Mouse (Mus musculus): ENCODE measurements around the gene Tpx2.

Tpx2 gene

DNA sequence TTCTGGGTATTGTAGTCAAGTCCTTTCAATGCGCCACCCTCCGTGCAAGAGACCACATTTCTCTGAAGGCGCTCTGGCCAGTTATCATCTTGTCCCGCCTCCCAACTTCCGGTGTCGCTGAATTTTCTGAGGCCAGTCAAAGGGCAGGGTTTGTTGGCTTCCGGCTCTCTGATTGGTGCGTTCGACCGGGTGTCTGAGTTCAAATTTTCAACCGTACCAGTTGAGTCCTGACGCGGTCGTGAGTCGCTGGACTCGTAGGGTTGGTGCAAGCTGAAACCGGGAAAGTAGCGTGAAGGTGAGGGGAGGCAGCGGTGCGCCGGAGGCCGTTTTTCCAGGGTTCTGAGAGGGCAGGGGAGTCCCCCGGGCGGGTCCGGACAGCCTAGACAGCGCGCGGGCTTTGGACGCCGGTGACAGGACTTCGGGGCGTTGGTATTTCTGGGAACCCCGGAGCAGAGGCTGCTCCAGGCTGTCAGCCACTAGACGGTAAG, at the start of gene Tpx2:
Gene Tpx2 (plus strand): TSS at position 150 of the 488 bp plus-strand sequence.
- peak; percentile 99 for DNase-seq (ENCODE audit: low read depth)

DNA sequence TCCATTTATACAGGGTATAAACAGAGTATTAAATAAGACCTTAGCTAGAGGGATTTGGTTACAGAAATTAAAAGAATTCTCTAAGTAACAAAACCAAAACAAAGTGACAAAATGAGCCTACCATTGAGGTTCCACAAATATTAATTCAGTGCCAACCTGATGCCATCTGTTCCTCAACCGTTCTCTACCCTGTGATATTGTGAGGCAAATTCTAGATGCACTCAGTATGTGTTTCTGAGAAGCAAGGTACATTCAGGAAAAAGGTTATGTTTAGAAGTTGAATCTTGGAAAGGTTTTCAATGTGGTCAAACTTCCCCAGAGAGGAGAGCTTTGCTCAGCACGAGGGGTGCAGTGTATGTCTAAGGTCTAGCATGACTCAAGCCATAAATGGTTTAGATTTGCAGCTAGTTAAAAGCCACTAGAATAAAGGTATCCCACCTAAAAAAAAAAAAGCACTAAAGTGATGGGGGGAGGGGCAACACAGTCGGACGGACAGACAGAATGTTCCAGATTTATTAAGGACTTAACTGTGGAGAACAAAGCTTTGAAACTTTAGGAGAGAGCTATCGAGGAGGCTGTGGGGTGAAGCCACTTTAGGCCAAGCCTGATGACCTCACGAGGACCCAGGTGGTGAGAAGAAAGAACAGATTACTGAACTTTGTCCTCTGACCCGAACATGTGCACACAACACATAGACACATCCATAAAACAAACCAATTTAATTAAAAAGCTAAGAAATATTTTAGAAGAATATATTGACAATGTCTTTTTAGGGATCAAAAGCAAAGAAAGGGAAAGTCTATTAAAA, 47.6 kb upstream of the Tpx2 start:
- no peak for DNase-seq (ENCODE audit: low read depth)

DNA sequence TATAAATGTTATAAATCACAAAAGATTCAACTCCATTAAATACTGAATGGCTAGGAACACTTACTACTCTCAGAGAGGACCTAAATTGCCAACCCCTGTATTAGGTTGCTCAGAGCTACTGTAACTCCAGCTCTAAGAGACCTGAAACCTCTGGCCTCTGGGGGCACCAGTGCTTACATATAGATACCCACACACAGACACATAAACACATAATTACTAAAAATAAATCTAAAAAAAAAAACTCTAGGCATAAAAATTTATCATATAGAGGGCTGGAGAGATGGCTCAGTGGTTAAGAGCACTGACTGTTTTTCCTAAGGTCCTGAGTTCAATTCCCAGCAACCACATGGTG, 47.0 kb upstream of the Tpx2 start:
- no peak for DNase-seq (ENCODE audit: low read depth)

DNA sequence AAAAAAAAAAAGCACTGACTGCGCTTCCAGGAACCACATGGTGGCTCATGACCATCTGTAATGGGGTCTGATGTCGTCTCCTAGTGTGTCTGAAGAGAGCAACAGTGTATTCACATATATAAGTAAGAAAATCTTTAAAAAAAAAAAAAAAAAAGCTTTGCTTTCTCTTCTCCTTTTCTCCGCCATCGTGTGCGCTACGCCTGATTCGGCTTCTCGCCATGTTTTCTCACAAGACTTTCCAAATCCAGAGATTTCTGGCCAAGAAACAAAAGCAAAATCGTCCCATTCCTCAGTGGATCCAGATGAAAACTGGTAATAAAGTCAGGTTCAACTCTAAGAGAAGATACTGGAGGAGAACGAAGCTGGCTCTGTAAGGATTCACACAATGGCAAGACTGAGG, 45.5 kb upstream of the Tpx2 start:
- no peak for DNase-seq (ENCODE audit: low read depth)

DNA sequence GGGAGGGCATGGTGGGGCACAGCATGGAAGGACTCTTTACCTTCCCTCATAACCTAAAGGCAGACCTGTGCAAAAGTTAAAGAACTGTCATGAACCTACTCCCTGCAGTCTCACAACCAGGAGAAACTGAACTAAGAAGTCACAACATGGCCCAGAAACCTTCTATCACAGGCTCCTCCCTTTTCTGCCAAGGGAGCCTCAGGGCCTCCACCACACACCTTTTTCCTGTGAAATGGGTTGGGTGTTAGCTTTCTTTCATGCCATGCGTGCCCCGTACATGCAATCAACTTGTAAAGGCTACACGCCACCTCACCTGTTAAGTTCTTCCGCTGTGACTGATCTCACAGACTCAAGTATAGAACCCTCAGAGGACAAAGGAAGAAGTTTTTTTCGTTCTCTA, 44.7 kb upstream of the Tpx2 start:
- no peak for DNase-seq (ENCODE audit: low read depth)

DNA sequence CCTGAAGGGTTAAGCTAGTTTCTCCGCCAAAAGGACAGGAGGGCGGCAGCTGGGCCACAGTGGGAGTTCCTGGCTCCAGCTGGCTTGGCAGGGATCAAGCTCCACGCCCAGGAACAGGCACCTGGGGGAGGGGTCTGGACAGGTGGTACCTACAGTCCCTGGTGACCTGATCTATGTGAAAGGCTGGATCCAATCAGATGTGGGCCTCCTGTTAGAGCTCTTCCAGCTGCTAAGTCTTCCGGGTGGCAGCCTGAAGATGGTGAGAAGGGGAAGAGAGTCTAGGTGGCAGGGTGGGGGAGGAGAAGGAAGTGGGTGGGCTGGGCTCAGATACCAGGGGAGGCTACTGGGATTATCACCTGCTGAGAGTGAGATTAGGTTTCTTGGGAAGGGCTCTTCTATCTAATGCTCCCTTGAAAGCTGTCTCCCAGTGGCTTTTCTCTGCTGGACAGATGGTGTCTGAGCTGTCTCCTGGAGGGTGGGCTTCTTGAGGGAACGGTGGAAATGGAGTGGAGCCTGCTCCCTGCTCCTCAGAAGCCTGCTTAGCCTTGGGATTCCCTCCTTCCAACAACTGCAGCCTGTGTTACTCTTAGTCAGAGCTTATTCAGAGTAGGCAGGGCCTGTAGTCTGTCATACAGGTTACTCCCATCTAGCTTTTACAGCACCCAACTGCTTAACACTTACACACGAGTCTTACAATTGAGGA, 43.2 kb upstream of the Tpx2 start:
- no peak for DNase-seq (ENCODE audit: low read depth)

DNA sequence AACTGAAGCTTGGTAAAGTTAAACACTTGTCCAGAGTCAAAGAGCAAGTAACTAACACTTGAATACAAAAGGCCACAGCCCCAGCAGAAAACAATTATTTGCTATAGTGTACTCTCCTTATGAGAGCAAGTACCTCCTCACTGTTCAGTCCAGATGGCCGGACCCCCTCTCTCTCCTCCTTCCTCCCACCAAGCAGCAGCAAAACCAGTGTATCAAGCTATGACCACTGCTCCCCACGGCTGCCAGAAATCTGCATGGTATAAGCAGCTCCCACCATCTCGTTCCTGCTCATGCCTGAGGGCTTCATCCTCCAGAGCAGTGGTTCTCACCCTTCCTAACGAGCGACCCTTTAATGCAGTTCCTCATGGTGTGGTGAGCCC, 42.7 kb upstream of the Tpx2 start:
- DNase-seq (ENCODE audit: low read depth) = no peak

DNA sequence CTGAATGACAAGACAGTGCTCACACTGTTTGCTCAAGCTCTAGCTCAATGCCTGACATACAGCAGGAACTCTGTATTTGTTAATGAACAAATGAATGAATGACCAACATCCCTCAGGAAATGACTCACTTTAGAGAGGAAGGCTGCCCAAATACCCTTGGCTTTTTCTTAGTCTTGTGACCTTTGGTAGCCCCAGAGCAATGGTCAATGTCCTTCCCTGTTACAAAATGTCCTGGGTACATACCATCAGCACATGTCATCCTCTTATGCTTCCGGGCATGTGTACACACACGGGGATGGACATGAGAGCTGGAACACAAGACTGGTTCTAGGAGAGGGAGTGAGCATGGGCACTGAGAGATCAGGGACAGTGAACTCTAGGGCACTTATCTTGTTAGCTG, 41.7 kb upstream of the Tpx2 start:
- no peak for DNase-seq (ENCODE audit: low read depth)

DNA sequence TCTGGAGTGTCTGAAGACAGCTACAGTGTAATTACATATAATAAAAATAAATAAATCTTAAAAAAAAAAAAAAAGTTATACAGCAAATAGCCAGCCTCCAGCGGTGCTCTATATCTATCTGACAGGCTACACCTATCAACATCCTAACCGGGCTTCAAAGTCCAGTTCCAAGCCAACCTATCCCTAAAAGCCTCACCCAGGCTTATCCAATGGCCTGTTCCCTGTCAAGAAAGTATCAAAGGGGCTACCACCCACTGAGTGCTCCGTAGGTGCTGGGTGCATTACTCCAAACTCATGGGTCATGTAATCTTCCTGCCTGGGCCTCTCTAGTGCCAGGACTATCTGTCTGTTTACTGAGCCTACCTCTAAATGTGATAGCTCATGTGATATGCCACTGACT, 39.6 kb upstream of the Tpx2 start:
- DNase-seq (ENCODE audit: low read depth) = no peak

DNA sequence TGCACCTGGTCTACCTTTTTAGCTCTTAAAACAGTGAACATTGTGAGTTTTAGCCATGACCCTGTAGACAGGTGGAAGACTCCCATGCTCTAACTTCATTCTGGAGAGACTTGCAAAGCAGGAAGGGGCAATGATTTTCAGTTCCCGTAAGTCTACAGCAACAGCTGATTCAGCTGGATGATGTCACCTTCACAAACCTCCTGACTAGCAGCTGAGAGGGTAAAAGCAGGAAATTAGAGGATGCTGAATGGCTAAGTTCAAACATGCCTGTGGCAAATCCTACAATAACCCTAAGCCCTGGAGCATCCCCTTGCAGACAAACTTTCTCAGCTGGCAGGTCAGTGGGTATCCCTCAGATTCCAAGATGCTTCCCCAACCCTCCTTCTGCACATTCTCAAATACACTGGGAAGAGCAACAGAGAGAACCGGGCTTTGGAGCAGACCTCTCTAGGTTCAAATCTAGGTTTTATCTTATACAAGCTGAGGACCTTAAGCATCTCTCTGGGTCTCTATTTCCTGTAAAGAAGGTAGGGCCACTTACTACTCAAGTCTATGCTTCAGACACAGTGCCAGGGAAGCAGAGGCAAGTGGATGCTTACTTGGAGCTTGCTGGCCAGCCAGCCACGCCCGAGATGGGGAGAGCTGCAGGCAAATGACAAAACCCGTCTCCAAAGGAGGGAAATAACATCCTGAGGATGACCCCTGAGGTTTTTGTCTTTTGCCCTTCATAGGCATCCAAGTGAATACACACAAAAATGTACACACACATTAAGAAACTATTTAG, 37.4 kb upstream of the Tpx2 start:
- DNase-seq (ENCODE audit: low read depth) = no peak

DNA sequence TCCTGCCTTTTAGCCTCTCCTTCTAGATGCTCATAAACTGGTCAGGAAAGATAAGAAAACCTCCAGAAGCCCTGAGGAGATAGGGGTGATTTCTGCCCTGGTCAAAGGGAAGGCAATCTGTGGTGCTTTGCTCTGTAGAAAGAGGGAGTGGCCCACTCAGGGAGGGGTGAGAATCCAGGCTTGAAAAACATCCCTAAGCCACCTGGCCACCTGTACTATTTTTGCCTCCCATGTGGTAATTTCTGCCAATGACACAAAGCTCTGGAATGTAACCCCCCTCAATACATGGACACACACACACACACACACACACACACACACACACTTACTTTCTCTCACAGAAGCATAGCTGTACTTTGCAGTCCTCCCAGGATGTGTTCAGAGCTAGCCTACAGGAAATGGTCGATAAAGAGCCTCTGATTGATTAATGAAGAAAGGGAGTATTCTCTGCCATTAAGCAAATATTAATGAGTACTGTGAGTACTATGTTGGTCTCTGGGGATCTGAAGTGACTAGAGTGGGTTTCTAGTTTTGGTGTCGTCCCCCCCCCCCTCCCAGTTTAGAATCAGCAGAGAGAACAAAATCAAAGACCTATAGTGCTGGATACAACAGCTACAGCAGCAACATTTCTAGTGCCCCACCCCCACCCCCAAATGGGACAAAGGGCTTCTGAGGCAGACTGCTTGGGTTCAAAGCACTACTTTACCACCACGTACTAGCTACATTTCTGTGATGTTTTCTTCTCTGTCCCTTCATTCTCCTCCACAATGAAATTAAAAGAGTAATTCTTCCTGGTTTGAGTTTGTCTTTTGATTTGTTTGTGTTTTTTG, 36.2 kb upstream of the Tpx2 start:
- DNase-seq (ENCODE audit: low read depth) = no peak

DNA sequence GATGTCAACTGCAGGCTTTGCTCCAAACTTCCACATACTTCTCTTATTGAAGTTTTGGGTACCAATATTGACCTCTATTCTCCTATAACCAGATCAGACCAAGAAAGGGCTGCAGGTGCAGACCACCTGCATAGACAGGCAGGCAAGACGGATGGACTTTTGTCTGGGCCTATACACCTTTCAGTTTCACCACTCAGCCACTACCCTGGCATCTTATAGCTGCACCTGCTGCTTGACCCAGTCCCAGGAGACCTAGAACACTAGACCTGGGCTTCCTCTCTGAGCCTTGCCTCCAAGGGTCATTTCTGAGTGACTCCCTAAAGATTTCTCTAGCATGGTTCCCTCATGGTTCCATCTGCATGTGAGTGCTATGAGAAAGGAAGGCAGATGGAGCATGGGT, 34.5 kb upstream of the Tpx2 start:
- no peak for DNase-seq (ENCODE audit: low read depth)

DNA sequence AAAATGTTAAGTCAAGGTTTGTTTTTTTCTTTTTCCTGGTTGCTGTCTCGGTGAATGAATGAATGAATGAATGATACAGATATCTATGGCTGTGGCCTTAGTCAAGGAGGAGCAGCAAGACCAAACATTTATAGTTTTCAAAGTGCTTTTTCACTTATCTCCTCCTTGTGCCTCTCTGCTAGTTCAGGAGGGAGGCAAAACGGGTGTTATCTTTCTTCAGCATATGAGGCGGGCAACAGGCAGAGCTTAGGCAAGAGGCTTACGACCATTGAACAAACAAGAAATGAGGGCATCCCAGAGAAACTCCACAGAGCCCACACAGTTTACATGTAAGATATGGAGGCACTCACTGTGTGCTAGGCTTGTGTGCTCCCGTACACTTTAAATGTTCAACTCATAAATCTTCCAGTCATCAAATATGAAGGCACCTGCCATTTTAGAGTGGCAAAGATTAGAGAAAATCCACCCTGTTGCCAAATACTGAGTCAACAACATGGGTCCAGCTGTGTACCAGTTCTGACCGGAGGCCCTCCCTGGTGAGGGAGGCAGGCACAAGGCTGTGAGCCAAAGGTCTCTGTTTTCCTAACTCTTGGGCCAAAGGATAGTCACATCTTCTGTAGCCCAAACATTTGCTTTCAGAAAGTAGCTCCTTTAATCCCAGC, 33.4 kb upstream of the Tpx2 start:
- DNase-seq (ENCODE audit: low read depth) = no peak

DNA sequence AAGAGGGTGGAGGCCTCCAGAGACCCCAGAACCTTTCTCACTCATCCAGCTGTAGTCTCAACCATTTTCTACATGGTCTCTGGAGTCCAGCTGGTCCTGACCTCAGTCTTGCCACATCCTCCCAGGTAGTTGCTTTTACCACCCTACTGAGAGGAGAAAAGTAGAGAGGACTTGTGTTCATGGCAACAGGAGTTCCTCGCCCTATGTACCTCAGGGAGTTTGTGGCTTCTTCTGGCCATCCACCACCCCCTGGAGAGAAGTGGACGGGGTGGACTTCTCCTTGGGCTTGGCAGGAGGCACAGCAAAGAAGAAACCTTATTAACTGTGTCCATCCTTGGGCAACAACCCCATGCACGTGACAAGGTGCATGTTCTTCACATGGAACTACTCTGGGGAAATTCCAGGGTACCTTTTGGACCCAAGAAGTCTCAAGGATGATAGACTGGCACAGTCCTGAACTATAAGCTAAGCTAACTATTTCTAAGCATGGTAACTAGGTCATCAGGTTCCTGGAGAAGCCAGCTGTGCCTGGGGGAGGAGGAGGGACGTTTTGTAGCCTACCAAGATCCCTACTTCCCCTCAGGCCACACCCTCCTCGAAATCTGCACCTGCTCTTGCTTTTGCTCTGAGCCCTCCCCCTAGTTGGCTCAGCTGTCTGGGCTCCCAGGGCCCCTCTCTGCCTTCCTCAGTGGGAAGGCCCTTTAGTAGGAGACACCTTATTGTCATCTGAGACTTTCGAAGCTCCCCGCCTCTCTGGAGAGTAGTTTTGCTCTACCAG, 31.7 kb upstream of the Tpx2 start:
- DNase-seq (ENCODE audit: low read depth) = no peak

DNA sequence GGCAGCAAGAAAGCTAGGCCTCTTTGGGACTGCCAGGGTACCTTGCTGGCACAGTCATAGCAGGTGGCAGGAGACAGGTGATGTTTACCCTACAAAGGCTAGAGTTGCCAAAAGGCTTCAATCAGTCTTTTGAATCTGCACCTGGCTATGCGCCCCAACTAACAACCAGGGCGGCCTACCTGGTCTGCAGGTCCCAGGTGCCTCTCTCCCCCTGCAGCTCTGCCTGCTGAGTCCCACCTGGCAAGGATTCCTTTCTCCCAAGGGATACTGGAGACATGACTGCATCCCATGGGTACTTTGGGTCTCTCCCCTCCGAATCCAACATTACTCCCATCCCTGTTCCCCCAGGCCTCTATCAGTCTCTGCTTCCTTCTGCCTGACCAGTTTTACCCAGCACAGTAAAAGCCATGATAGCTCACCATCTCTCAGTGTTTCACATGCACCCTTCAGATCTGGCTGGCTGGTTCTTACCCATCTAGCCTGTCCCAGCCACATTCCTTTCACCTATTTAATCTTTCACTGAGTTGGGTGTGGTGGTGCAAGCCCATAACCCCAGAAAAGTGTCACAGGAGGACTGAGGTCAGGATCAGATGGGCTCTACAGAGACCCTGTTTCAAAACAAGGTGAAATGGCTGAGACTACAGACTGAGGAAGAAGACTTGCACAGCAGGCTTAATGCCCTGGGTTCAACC, 31.0 kb upstream of the Tpx2 start:
- DNase-seq (ENCODE audit: low read depth) = no peak

DNA sequence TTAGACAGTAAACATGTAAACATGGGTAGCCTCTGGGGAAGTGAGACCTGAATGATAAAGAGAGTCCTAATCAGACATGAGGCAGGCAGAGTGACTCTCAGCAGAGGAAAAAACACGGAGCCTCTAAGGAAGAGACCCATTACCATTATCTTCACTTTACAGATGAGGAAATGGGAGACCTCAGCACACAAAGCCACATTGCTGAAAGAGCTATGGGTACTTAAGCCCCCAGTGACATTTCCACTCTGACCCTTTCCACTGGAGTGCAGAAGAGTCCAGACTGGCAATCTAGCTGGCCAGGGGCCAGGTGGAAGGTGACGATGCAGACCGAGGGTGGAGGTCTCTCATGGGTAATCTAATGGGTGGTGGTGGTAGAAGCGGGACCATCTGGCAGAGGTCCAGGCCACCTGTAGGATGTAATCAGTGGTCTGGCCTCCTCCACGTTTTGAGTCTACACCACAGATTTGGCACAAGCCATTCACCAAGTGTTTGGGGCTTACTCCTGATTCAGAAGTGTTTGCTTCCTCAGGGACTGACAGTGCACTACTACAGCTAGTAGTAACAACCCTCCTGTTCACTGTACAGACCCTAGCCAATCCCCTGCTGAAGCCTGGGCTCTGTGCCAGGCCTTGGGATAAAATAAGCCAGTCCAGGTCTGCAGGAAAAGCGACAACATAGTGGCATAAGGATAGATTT, 30.0 kb upstream of the Tpx2 start:
- no peak for DNase-seq (ENCODE audit: low read depth)

DNA sequence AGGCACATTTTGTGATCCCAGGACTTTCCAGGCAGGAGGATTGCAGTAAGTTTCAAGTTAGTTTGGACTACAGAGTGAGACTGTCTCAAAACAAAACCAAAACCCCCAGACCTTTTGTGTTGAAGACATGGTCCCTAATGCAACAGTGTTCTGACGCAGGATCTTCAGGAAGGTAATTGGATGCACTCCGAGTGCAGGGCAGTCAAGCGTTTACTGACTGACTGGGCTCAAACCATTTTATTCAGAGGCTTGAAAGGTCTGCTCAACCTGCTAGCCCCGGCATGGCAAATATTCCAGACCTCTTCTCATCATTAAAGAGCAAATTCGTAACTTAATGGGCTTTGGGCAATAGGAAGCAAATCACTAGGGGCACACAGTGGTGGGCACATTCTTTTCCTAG, 29.1 kb upstream of the Tpx2 start:
- DNase-seq (ENCODE audit: low read depth) = no peak

DNA sequence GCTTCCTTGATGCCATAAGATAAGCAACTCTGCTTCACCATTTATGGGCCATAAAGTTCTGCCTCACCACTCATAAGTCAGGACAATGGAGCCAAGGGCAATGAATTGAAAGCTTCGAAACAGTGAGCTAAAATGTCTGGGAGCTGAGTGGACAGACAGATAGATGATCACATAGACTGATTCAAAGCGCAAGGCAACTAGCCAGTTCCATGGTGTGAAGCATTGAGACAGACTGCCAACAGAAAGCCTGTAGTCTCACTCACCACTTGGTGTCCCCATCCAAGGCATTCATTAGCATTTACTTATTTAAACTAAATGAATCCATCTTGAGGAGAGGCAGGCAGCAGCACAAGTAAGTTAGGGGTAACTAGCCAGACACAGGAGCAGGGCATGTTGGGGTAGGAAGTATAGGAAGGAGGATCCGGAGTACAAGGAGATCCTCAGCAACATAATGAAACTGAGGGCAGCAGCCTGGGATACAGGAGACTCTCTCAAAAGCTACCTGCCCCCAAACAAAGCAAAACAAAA, 28.6 kb upstream of the Tpx2 start:
- no peak for DNase-seq (ENCODE audit: low read depth)

DNA sequence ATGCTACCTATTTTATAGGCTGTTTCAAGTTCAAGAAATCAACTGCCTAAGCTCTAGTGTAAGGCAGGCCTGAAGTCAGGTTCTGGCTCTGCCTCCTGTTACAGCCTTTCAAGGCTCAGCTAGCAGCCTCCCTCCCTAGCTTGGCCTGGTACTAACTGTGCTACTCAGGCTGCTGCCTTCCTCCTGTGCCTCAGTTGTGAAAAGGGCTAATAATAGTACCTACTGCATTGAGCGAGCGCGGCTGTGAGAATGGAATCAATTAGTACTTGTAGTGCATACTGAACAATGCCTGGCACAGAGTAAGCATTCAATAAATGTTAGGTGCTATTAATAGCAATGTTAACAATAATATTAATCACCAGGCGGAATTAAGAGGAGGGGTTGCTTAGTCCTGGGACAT, 27.8 kb upstream of the Tpx2 start:
- no peak for DNase-seq (ENCODE audit: low read depth)

Data from c-Kit-positive CD71-negative TER-119-negative erythroid progenitor cells, embryonic 14.5 days (primary cell).